Mouse (Mus musculus) MEL (cell line): ENCODE measurements around the gene Hist1h2be. TPM values are rescaled to one million over a fixed set of nuclear protein-coding genes. Genes with fewer than 3 reads are reported as not detected.
"Not testable (repeated sequence)": the region's sequence is repeated elsewhere in the genome, so short reads cannot be mapped to it uniquely, and the experiment has no call there.

ENCODE experiments used
- DNase-seq: peaks from one replicate; pipeline ENCODE4 v3.0.0; 2011; ENCODE audit warnings: low read depth, low spot score
- H3K27ac ChIP-seq: 2 replicates; pipeline ENCODE4 v1.5.1; 2012; ENCODE audit warnings: low read depth, mild to moderate bottlenecking, control low read depth, low read length, moderate library complexity; ENCODE audit not compliant: control insufficient read depth
- H3K27me3 ChIP-seq, 2 experiments: fragments of 150-350 bp in 1 of 2; sonication (generic) in 1 of 2; 2 replicates each; pipeline ENCODE4 v1.6.1; 2012; ENCODE audit warnings: low read length in 2 of 2, mild to moderate bottlenecking in 2 of 2, improper control_type of control experiment in 1 of 2, moderate library complexity in 1 of 2; ENCODE audit not compliant: insufficient read depth in 2 of 2, control insufficient read depth in 1 of 2
- H3K36me3 ChIP-seq, 2 experiments: 2 replicates each; pipeline ENCODE4 v1.6.1; 2012 to 2014; ENCODE audit warnings: low read length in 2 of 2, improper control_type of control experiment in 1 of 2, inconsistent platforms in 1 of 2, mild to moderate bottlenecking in 1 of 2; ENCODE audit not compliant: insufficient read depth in 2 of 2, control insufficient read depth in 1 of 2
- H3K4me1 ChIP-seq, 2 experiments: fragments of 150-350 bp in 1 of 2; sonication (generic) in 1 of 2; 2 replicates each; pipeline ENCODE4 v1.6.1; 2012; ENCODE audit warnings: low read length in 2 of 2, improper control_type of control experiment in 1 of 2, mild to moderate bottlenecking in 1 of 2; ENCODE audit not compliant: insufficient read depth in 2 of 2, control insufficient read depth in 1 of 2
- H3K4me3 ChIP-seq, 2 experiments: fragments of 150-350 bp in 1 of 2; sonication (generic) in 1 of 2; 2 replicates each; pipeline ENCODE4 v1.5.1; 2012; ENCODE audit warnings: low read depth in 2 of 2, low read length in 2 of 2, mild to moderate bottlenecking in 2 of 2, moderate library complexity in 2 of 2, control low read depth in 1 of 2, improper control_type of control experiment in 1 of 2; ENCODE audit not compliant: control insufficient read depth in 1 of 2, insufficient read depth in 1 of 2
- H3K79me2 ChIP-seq: 2 replicates; pipeline ENCODE4 v1.6.1; 2012; ENCODE audit warnings: mild to moderate bottlenecking, low read length, moderate library complexity; ENCODE audit not compliant: control insufficient read depth, poor library complexity, insufficient read depth
- H3K9ac ChIP-seq: 2 replicates; pipeline ENCODE4 v1.6.1; 2012; ENCODE audit warnings: low read depth, mild to moderate bottlenecking, control low read depth, low read length, moderate library complexity; ENCODE audit not compliant: control insufficient read depth, poor library complexity, severe bottlenecking
- H3K9me3 ChIP-seq: fragments of 150-350 bp; sonication (generic); replicated peaks from 2 replicates; pipeline ENCODE4 v1.6.1; 2012; ENCODE audit warnings: mild to moderate bottlenecking, low read length, improper control_type of control experiment, moderate library complexity; ENCODE audit not compliant: insufficient read depth
- BHLHE40 ChIP-seq: IDR thresholded peaks from 2 replicates; pipeline ENCODE4 v1.6.1; 2012; ENCODE audit warnings: low read depth, mild to moderate bottlenecking, inconsistent platforms, low read length, improper control_type of control experiment, borderline replicate concordance
- CHD2 ChIP-seq: IDR thresholded peaks from 2 replicates; pipeline ENCODE4 v1.6.1; 2011; ENCODE audit warnings: low read length, improper control_type of control experiment
- E2F4 ChIP-seq: IDR thresholded peaks from 2 replicates; pipeline ENCODE4 v1.6.1; 2011; ENCODE audit warnings: low read depth, low read length, improper control_type of control experiment, borderline replicate concordance
- ELF1 ChIP-seq: IDR thresholded peaks from 2 replicates; pipeline ENCODE4 v1.6.1; 2014; ENCODE audit warnings: low read depth, mild to moderate bottlenecking, inconsistent platforms, low read length, improper control_type of control experiment, moderate library complexity
- EP300 ChIP-seq, 2 experiments: IDR thresholded peaks; 2 replicates each; pipeline ENCODE4 v1.6.1; 2011; ENCODE audit warnings: improper control_type of control experiment in 2 of 2, low read length in 2 of 2, low read depth in 1 of 2, mild to moderate bottlenecking in 1 of 2
- GABPA ChIP-seq: IDR thresholded peaks from 2 replicates; pipeline ENCODE4 v1.6.1; 2012; ENCODE audit warnings: low read depth, mild to moderate bottlenecking, inconsistent platforms, low read length, improper control_type of control experiment, moderate library complexity
- GATA1 ChIP-seq: IDR thresholded peaks from 2 replicates; pipeline ENCODE4 v1.6.1; 2011; ENCODE audit warnings: low read depth, low read length, improper control_type of control experiment
- KAT2A ChIP-seq: conservative IDR thresholded peaks from 2 replicates; pipeline ENCODE4 v1.6.1; 2012; ENCODE audit warnings: low read depth, low read length, improper control_type of control experiment, inconsistent platforms
- MAX ChIP-seq: IDR thresholded peaks from 2 replicates; pipeline ENCODE4 v1.6.1; 2011; ENCODE audit warnings: low read length, improper control_type of control experiment
- MAZ ChIP-seq: IDR thresholded peaks from 2 replicates; pipeline ENCODE4 v1.6.1; 2012; ENCODE audit warnings: low read depth, mild to moderate bottlenecking, inconsistent platforms, low read length, improper control_type of control experiment
- NELFE ChIP-seq: IDR thresholded peaks from 2 replicates; pipeline ENCODE4 v1.6.1; 2011; ENCODE audit warnings: low read depth, low read length, improper control_type of control experiment
- NRF1 ChIP-seq: IDR thresholded peaks from 2 replicates; pipeline ENCODE4 v1.6.1; 2014; ENCODE audit warnings: low read depth, mild to moderate bottlenecking, inconsistent platforms, low read length, improper control_type of control experiment, moderate library complexity; ENCODE audit not compliant: poor library complexity, insufficient read depth, severe bottlenecking
- POLR2AphosphoS2 ChIP-seq: IDR thresholded peaks from 2 replicates; pipeline ENCODE4 v1.6.1; 2011; ENCODE audit warnings: low read length, improper control_type of control experiment
- RCOR1 ChIP-seq: IDR thresholded peaks from 2 replicates; pipeline ENCODE4 v1.6.1; 2012; ENCODE audit warnings: low read depth, mild to moderate bottlenecking, inconsistent platforms, low read length, improper control_type of control experiment
- SMC3 ChIP-seq: IDR thresholded peaks from 2 replicates; pipeline ENCODE4 v1.6.1; 2011; ENCODE audit warnings: low read depth, low read length, improper control_type of control experiment
- TAL1 ChIP-seq: IDR thresholded peaks from 2 replicates; pipeline ENCODE4 v1.6.1; 2012; ENCODE audit warnings: mild to moderate bottlenecking, inconsistent platforms, low read length, moderate library complexity, mixed read lengths
- TBP ChIP-seq: IDR thresholded peaks from 2 replicates; pipeline ENCODE4 v1.8.0; 2011; ENCODE audit warnings: low read depth, low read length, improper control_type of control experiment
- TCF12 ChIP-seq: IDR thresholded peaks from 2 replicates; pipeline ENCODE4 v1.6.1; 2014; ENCODE audit warnings: low read depth, mild to moderate bottlenecking, inconsistent platforms, low read length, improper control_type of control experiment, moderate library complexity
- UBTF ChIP-seq: IDR thresholded peaks from 2 replicates; pipeline ENCODE4 v1.6.1; 2012; ENCODE audit warnings: low read depth, mild to moderate bottlenecking, inconsistent platforms, low read length, improper control_type of control experiment, moderate library complexity, borderline replicate concordance; ENCODE audit not compliant: insufficient read depth
- USF1 ChIP-seq: IDR thresholded peaks from 2 replicates; pipeline ENCODE4 v1.6.1; 2014; ENCODE audit warnings: low read depth, mild to moderate bottlenecking, inconsistent platforms, low read length, improper control_type of control experiment, moderate library complexity
- USF2 ChIP-seq, 2 experiments: IDR thresholded peaks; 2 replicates each; pipeline ENCODE4 v1.6.1; 2011 to 2012; ENCODE audit warnings: improper control_type of control experiment in 2 of 2, low read length in 2 of 2, borderline replicate concordance in 1 of 2, inconsistent platforms in 1 of 2, low read depth in 1 of 2, mild to moderate bottlenecking in 1 of 2; ENCODE audit not compliant: insufficient read depth in 1 of 2
- ZNF384 ChIP-seq: IDR thresholded peaks from 2 replicates; pipeline ENCODE4 v1.6.1; 2012; ENCODE audit warnings: low read depth, mild to moderate bottlenecking, inconsistent platforms, low read length, improper control_type of control experiment
- polyA plus RNA-seq, 2 experiments: library from polyadenylated mRNA; stranded (reverse) in 1 of 2; unstranded in 1 of 2; fragments of >175 nt in 1 of 2; fragments of >200 nt in 1 of 2; gene quantifications; 2 replicates each; pipeline versions ENCODE4 v1.2.1 to v1.2.4; 2012; ENCODE audit warnings: low replicate concordance in 2 of 2, low read depth in 1 of 2; ENCODE audit not compliant: insufficient read length in 2 of 2, insufficient read depth in 1 of 2, missing spikeins in 1 of 2
- total RNA-seq: library from RNA; depleted of rRNA; stranded (reverse); fragments of 300-350 nt; gene quantifications from 2 replicates; pipeline ENCODE4 v1.2.3, GENCODE M21; 2012

Hist1h2be gene
- total and polyA plus RNA-seq, 3 experiments, result 0.49 to 237 TPM; not detected in 1

- peak; percentile 61 for DNase-seq
- Histone ChIP-seq H3K27me3 (no peaks in the 10 kb centered on the region), H3K4me3 (no peak overlapping the region), H3K4me1 (peaks cover 15 to 32% of the 10 kb centered on the region in 2 experiments), H3K36me3 (peaks cover 0 to 34% of the 10 kb centered on the region in 2 experiments; a peak in 2 of 4 replicates), H3K9ac (peak overlapping the region; percentile 15), H3K79me2 (no peaks in the 10 kb centered on the region), H3K9me3 (no peaks in the 10 kb centered on the region), H3K27ac (peak overlapping the region; percentile 64)
- TF ChIP-seq TAL1 (peak; percentile 42), UBTF (no peak), SMC3 (no peak), EP300 (IDR thresholded peaks at IDR 0.05; ENCODE audit: low read depth in 1 of 2, low read length in 2 of 2) (peak; percentile 34 to 44; a peak in 2 of 4 replicates), RCOR1 (0 out of 2 replicates have a peak, but pooled peaks have one; percentile 9), GATA1 (peak; percentile 66; the same call in 1 of the 2 replicates), TBP (0 out of 2 replicates have a peak, but pooled peaks have one; percentile 13), TCF12 (no peak), ELF1 (no peak), BHLHE40 (no peak), KAT2A (no peak), CHD2 (no peak)
Observed at GRCm38 (mm10) chr13:23593051-23593770, 27.7 kb downstream of the Hist1h2be start.

- Histone ChIP-seq H3K4me3 (no peak overlapping the region), H3K9me3 (no peaks in the 10 kb centered on the region), H3K27ac (peak overlapping the region; percentile 64; the same call in 1 of the 2 replicates), H3K36me3 (peaks cover 0 to 31% of the 10 kb centered on the region in 2 experiments; a peak in 2 of 4 replicates), H3K79me2 (no peaks in the 10 kb centered on the region)
- TF ChIP-seq GABPA (no peak), ZNF384 (no peak), TBP (no peak), MAX (no peak), GATA1 (no peak), USF1 (no peak), E2F4 (no peak), NRF1 (no peak), USF2 (IDR thresholded peaks at IDR 0.05; ENCODE audit: borderline replicate concordance in 1 of 2, insufficient read depth in 1 of 2, low read depth in 1 of 2, low read length in 2 of 2) (no peak), RCOR1 (no peak), NELFE (no peak), POLR2AphosphoS2 (no peak), MAZ (no peak)
- TF ChIP-seq, all 39 proteins: peak for 0
- H3K9ac ChIP-seq, result no peak overlapping the region; the same call in 1 of the 2 replicates
- no peaks in the 10 kb centered on the region for H3K27me3 ChIP-seq
- H3K4me1 ChIP-seq, result peaks cover 15 to 32% of the 10 kb centered on the region in 2 experiments
- no peak for DNase-seq
Observed at GRCm38 (mm10) chr13:23592614-23593013, 28.3 kb downstream of the Hist1h2be start.

GRCm38 (mm10) chr13:23591886-23592285 lies 29.0 kb downstream of the Hist1h2be start:
- Histone ChIP-seq H3K36me3 (peaks cover 0 to 34% of the 10 kb centered on the region in 2 experiments; a peak in 2 of 4 replicates), H3K4me1 (peaks cover 15 to 32% of the 10 kb centered on the region in 2 experiments)
- not testable (repeated sequence) for H3K9me3 ChIP-seq, H3K4me3 ChIP-seq, DNase-seq, H3K27me3 ChIP-seq, H3K9ac ChIP-seq, H3K79me2 ChIP-seq, H3K27ac ChIP-seq
